Mouse (Mus musculus) frontal cortex, adult (tissue): ENCODE data around the gene Pnliprp2.

Source experiments
- ATAC-seq: cut with Nextera tagmentation; 2 replicates; pipeline ENCODE4 v1.9.2; 2017; ENCODE audit warnings: mild to moderate bottlenecking, moderate library complexity, mixed read lengths; ENCODE audit not compliant: low TSS enrichment

Pnliprp2 gene

DNA sequence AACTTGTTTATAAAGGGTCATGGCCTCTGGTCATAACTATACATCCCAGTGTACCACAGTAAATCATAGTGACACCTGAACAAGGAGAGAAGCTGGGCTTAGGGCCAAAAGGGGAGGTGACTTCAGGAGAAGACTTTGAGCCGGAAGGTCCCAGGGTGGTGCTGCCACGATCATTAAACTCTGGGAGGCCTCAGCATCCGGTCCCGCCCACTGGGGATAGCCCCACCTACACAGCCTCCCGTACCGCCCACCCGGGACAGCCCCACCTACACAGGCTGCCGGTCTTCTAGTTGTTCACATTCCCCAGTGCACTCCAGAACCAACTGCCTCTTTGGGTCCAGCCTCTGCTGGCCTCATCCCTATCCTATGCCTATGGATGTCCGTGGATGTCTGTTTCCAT is at the start of gene Pnliprp2:
Gene Pnliprp2 (plus strand): TSS at position 297 of the 400 bp plus-strand sequence.
- ATAC-seq, result no peak

DNA sequence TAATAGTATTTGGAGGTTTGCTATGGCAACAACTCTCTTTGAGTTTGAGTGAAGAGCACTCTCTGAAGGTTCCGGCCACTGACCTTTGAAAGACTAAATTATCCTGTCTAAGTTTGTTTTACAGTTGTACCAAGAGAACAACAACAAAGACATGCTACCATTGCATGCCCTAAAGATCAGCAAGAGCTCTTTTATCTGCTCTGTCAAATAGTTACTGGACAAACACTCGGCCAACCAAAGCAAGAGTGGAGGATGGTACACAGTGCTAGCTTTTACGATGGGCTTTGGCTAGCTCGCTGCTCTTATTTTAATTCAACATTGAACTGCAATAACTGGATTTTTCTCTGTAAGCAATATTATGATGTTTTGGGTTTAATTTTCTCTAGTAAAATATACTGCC is 41.6 kb upstream of the Pnliprp2 start:
- no peak for ATAC-seq

DNA sequence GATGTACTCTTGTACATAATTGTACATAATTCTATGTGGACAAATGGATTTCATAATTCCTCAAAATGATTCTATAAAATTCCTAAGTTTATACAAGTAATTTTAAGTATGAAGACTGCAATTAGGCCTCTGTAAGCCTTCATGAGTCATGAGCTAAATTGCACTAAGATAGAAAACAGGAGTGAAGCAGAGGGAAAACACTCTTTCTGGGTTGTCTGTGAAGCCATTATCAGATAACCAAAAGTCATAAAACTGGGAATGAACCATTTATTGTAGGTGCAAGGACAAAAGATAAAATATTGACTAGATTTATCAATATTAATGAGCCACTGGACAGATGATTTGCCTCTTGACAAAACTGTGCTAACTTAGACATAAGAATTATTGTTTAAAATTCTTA is 39.1 kb upstream of the Pnliprp2 start:
- no peak for ATAC-seq

DNA sequence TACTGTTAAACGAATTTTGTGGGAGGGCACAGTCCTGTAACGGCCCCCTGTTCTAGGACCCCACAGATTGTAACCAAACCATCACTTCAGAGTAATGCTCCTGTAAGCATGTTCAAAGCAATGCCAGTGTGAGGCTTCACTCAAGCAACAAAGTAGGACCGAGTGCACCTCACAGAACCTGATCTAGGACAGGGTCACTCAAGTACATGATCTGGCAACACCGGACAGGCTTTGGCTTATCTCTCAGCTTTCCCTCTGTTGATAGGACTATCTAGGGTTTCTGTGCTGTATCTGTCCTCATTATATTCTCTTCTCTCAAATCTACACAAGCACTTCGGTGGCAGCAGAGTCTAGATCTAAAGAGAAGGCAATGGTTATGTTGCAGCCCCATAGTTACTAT is 33.0 kb upstream of the Pnliprp2 start:
- ATAC-seq, result no peak

DNA sequence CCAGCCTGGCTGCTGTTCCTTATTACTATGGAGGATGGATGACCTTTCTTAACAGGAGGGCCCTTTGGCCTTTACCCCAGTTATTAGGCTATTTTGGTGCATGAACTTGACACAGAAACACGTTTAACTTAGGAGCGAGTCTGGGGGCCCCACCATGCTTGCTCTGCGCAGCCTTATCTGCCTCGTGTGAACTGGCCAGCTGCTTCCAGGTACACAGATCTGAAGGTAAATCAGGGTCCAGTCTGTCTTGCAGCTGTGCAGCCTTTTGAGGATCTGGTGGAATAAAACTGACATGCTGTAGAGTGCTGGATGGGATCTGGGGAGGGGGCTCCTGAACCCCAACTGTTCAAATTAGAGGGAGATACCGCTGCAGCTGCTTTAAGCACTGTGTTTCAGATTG is 31.8 kb upstream of the Pnliprp2 start:
- no peak for ATAC-seq

DNA sequence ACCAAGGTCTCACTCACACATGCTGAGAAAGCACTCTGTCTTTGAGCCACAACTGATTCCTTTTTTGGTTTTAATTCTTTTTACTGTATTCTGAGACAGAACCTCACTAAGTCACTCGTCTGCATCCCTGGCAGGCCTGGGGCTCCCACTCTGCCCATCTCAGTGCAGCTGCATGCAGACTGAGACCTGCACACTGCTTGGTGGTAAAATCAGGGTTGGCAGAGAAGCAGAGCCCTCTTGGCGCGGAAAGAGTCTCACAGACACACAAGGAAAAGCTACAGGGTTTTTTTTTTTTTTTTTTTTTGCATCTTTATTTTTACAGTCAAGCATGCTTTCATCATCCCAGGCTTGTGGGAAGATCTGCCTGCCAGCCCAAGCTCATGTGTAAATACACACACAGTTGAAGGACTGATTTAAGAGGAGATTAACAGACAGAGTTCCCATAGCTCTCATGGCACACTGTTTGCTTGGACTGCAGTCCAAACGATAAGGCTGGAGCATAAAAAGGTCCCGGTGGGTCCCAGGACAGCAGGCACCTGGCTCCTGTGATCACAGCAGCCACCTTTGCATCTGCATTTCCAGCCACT is 31.0 kb upstream of the Pnliprp2 start, which contains the start of gene Pnliprp1:
Gene Pnliprp1 (plus strand): TSS at position 443 of the 587 bp plus-strand sequence.
- peak; percentile 85 for ATAC-seq

DNA sequence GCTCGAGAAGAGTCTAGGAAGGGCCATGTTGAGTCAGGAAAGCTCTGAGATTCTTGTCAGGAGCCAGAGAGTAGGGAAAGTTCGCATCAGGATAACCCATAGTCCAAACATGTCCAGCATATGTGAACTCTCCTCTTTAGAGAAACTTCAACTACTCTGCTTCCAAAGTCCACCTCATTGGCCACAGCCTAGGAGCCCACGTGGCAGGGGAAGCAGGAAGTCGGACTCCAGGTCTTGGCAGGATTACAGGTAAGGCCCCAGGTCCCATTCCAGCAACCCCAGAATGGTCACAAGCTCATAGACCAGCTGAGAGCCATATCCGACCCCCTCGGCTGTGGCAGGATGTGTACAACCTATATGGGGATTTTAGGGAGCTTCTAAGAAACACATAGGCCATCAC is 26.3 kb upstream of the Pnliprp2 start:
- no peak for ATAC-seq

DNA sequence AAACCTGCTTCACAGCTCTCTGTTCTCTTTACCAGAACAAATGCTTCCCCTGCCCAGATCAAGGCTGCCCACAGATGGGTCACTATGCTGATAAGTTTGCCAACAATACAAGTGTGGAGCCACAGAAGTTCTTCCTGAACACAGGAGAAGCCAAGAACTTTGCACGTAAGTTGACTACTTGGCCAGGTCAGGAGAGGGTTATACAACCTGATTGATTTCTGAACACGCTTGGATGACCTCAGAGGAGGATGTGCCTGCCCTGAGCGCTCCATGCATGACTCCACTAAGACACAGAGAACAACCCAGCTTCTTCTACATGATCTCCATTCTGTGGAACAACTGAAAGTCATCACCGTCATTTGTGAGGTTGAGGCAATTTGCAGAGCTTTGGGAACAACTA is 21.4 kb upstream of the Pnliprp2 start:
- ATAC-seq, result no peak

DNA sequence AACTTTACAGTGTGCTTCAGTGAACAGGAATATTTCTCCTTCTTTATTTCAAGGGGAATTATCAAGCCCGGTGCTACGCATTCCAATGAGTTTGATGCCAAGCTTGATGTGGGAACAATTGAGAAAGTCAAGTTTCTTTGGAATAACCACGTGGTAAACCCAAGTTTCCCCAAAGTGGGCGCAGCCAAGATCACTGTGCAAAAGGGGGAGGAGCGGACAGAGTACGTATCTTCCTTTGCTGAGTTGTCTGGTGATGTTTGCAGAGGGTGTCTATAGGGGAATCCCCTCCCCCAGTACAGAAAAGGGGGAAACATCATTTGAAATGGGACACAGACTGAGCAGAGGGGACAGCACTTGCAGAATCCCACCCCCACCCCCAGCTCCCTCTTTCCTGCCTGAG is 18.5 kb upstream of the Pnliprp2 start:
- ATAC-seq, result no peak

DNA sequence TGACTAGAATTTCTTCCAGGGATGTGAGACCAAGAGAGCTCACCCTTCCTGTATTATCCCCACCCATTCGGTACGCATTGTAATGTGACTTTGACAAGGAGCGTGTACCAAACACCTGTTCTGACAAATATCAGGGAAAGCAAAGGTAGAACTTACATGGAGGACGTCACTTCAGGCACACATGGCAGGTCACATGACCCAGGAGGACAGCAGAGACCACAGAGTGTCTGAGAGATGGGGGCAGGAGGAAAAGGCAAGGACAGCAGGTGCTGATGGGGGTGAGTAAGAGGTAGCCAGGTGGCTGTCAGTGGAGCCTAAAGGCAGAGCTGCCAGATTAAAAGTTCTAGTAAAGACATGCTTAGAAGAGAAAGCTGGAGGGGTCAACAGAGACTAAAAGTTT is 16.8 kb upstream of the Pnliprp2 start:
- no peak for ATAC-seq

DNA sequence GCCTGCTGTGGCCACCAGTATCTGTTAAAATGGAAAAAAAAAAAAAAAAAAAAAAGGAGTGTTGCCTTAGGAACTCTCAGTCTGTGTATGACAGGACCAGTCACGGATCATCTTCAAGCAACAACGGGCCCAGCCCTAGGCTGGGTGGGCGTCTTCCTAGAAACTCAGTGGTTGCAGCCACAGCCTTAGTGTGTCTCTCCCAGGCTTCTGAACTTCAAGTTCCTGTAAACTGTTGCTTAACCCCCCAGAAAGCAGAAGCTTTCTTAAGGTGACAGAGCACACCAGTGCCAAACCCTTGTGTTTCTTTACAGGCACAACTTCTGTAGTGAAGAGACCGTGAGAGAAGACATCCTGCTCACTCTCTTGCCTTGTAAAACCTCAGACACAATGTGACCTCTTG is 15.8 kb upstream of the Pnliprp2 start:
- ATAC-seq, result no peak

DNA sequence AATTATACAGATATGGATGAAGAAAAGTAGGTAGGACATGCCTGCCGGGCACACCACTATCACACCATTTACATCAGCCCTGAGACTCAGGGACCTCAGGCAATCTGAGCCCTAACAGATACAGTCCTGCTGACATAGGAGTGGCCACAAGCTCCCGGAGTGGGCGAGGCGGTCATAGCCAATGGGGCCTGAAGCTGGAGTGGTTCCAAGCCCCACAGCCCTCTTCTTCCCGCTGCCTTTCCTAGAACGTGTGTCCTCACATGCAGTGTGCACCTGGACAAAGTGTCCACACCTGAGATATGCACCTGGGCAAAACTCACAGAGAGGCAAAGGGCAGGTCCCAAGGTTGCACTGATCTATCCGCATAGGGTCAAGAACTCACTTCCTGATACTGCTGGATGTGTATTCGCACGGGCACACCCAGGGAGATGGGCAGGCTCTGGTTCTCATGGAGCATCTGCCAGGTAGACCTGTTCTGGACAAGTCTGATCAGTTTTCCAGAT is 12.0 kb upstream of the Pnliprp2 start:
- no peak for ATAC-seq

DNA sequence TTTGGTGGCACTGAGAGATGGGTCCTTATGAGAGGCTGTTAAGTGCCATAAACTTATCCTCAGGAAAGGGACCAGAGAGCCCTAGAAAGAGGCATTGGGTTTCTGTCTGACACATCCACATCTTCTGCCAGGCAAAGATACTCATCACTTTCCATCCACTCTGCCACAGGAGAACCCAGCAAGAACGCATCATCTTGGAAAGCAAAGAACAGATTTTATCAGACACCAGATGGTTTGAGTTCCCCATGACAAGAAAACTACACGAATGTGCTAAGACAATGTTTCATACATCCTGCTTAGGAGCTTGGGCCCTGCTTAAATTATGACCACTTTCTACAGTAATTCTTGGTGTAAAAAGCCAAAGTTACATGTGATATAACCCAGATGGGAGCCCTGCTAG is 8.7 kb upstream of the Pnliprp2 start:
- peak; percentile 74 for ATAC-seq

DNA sequence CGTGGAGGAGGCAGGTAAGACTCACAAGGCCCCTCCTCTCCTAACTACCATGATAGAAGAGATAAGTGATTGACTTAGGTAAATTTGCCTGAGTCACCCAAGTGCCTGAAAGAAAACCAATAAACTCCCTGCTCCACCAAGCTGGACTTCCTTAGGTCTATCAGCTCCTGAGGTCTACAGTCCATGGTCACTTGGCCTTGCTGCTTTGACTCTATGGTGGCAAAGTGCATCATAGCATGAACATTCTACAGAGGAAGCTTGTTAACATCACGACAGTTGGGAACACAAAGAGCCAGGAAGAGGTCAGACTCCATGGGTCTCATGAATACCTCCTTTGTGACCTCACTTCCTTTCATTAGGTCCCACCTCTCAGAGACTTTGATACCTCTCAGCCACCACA is 8.0 kb upstream of the Pnliprp2 start:
- ATAC-seq, result no peak

DNA sequence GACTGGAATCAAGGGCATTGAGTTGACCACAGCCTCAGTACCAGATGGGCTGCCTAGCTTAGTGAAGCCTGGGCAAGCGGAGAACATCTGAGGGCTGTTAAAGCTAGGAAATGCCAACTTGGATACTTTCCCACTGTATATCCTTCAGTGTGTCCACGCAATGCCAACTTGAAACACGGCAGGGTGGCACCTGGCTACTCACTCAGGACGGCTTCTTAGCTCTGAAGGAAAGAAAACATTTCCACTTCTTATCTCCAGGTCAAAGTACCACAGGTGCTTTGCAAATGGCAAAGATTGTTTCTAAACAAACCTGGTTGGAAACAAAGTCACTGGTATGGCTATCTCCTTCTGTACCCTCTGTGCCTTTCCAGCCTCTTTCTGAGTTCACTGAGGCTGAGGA is 648 bp upstream of the Pnliprp2 start:
- no peak for ATAC-seq

DNA sequence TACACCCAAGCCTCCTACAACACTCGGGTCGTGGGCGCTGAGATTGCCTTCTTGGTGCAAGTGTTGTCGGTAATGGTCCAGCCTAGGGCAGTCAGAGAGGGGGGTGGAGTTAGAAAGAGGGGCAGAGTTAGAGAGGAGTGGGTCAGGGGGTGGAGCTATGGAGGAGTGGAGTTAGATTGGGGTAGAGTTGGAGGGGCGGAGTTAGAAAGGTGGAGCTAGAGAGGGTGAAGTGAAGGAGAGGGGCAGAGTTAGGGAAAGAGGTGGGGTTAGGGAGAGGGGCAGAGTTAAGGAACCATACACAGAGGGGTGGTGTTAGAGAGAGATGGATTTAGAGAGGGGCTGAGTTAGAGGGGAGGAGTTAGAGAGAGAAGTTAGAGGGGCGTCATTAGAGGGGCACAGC is 2.8 kb downstream of the Pnliprp2 start:
- no peak for ATAC-seq

DNA sequence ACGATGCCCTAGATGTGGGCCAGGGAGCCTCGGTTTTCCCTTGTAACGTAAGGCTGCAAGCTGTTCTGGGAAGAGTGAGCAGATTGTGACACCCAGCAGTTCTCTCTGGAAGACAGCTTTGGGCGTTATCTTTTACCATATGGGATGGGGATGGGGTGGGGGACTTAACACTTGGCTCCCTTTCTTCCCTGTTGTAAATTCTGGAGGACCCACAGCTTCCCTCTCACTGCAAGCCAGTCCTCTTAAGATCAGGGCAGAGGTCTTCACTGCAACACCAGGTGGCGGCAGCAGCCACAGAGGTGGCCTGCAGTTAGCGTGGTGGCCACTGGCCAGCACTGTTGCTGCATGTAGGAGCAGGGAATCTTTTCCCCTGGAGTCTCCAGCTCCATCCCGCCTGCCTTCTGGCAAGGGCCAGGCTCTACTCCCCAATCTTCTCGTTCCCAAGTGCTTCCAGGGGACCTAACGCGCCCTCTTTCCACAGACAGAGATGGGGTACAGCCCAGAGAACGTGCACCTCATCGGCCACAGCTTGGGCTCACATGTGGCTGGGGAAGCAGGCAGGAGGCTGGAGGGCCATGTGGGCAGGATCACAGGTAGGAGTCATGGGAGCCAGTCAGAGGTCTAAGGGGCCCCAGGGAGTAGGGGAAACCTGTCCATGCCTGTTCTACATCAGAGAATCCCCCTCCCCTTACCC is 3.5 kb downstream of the Pnliprp2 start:
- peak; percentile 91 for ATAC-seq

DNA sequence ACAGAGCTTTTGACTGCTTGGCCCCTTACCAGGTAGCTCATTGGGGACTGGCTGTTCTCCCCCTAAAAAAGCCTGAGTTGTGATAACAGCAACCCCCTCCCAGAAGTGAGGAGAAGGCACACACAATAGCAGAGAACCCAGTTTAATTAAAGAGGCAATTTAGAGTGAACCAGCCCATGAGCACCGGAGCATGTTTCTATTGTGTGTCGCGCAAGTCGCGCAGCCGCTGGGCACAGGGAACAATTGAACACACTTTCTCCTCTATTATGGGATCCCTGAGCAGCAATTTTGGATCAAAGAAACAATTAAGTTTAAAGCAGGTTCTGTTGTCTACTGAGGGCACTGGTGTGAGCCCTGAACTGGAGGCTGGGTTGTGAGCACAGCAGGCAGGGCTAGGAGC is 7.8 kb downstream of the Pnliprp2 start:
- no peak for ATAC-seq

DNA sequence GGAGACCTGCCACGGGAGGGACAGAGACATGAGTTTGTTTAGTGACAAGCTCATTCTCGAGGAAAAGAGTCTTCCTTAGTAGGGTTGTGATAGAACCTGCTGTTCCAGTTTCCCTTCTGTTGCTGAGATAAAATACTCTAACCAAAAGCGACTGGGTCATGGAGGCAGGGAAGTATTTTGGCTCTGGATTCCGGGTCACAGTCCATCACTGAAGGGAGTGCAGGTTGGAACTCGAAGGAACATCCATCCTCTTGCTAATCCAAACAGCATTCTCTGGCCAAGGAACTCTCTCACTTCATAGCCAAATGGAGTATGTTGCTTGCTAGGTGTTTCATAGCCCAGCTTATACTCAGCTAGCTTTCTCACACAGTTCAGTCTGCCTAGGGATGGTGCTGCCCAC is 16.9 kb downstream of the Pnliprp2 start:
- no peak for ATAC-seq

DNA sequence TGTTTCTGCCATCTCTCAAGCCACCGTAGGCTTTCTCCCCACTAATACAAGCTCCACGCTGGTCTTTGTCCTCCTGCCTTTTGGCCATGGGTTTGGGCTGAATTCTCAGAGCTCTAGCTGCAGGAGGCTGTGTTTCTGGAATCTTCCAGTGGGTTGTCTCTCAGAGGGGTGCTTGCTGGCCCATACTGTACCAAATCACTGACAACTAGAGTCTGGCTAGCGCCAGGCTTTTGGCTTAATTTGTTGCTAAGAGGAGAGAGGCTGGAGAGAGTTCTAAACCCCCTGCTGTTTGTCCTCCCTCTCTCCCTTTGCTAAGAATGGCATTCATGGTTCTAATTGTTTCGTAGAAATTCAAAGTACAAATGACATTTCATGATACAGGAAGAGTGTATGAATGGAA is 22.0 kb downstream of the Pnliprp2 start:
- no peak for ATAC-seq

DNA sequence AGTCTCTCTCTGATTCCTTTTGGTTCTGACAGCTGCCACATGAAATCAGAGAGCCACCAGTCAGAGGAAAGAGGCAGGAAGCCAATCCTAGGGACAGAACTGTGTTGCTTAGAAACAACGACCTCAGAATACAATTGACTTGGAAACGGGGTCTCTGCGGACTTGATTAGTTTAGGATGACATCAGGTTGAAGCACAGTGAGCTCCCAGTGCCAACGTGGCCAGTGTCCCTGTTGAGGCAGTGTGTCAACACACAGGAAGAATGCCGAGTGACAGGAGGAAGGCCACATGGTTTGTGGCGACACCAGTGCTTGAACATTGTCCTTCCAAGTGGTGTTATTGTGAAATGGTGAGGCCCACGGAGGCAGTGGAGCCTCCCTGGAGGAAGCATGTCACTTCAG is 24.4 kb downstream of the Pnliprp2 start:
- no peak for ATAC-seq

DNA sequence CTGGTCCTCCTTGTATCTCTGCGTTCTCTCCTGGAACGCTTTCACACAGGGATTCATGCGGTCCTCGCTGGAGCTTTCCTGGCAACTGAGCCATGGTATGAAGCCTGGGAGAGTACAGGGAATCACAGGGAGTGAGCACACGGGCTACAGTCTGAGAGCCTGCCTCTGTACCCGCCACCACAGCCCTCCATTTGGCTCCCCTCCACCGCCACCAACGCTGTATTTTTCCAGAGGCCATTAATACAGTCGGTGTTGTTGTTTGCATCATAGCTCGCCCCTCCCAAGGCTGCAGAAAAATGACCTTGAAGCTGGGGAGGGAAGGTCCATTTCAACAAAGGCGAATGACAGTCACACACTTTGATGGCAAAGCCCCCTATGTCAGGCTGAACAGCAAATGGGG is 29.7 kb downstream of the Pnliprp2 start:
- ATAC-seq, result peak; percentile 71

DNA sequence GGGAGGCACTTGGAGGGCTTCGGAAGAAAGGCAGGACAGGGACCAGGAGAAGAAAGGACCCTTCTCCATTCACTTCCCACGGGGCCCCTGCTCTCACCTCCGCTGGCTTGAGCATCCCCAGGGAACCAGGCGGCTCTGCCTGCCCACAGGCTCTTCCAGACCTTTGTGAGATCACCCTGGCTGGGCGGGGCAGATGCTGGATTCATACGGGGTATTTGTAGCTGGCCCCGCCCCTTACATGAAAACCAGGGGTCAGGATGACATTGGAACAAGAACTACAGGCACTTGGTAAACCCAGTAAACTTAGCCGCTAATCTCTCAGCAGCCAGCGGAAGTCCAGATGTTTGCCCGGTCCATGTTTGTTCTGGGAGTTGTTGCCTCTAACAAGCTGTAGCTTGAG is 34.8 kb downstream of the Pnliprp2 start, which contains the start of gene 1700019N19Rik:
Gene 1700019N19Rik (minus strand): TSS at position 178 of the 400 bp plus-strand sequence.
- ATAC-seq, result no peak
